8 mouse cellular contexts compared by ENCODE assay signal in genomic region chr3:145408045-145408444, GRCm38 (mm10).
A peak's percentile ranks its signal among the peaks of the same experiment; 100 is the strongest.
DNase-seq lines count a peak whose midpoint lies in the region; ATAC-seq and TF ChIP-seq lines count a peak whose summit lies in the region.

No protein-coding gene starts in this region.

- peak; percentile 31; the same call in 1 of the 2 replicates for TF ChIP-seq CTCF in cerebellum, adult 2 months (IDR thresholded peaks at IDR 0.05; ENCODE audit: borderline replicate concordance, insufficient read depth, low read depth, low read length)
- peak; percentile 40 for TF ChIP-seq CTCF in lung, adult 2 months (IDR thresholded peaks at IDR 0.05; ENCODE audit: insufficient read depth, low read length)

- H3K4me3 ChIP-seq in cerebellum, adult 2 months (replicated peaks; ENCODE audit: insufficient read depth, low read depth, low read length): no peak overlapping the region
- H3K4me3 ChIP-seq in lung, adult 2 months (replicated peaks; ENCODE audit: extremely low read depth, low read depth, low read length): no peak overlapping the region
- no peak overlapping the region for H3K4me3 ChIP-seq in embryonic facial prominence, embryonic 15.5 days (replicated peaks)

- no peaks in the 10 kb centered on the region for H3K36me3 ChIP-seq in embryonic facial prominence, embryonic 15.5 days
- no peaks in the 10 kb centered on the region for H3K36me3 ChIP-seq in splenic B cell, adult 2 months (ENCODE audit: control insufficient read depth, insufficient read depth, low read length, poor library complexity, severe bottlenecking)

- no peak for ATAC-seq in cerebellum, adult (ENCODE audit: insufficient number of reproducible peaks, low FRiP score, low TSS enrichment)
- no peak for ATAC-seq in embryonic facial prominence, embryonic 15.5 days (ENCODE audit: insufficient number of reproducible peaks, low FRiP score, low TSS enrichment, low read depth)
- no peak for ATAC-seq in monocyte, adult 5-6 weeks (replicated peaks; ENCODE audit: insufficient number of reproducible peaks, low FRiP score, low TSS enrichment, poor library complexity, severe bottlenecking)

- H3K4me2 ChIP-seq in embryonic facial prominence, embryonic 15.5 days (replicated peaks): no peak overlapping the region

- 69% methylated on average over 3 of the region's 3 CpGs for WGBS in cerebellum, adult 2 months
- WGBS in lung, adult 2 months: 58% methylated on average over 3 of the region's 3 CpGs
- WGBS in embryonic facial prominence, embryonic 15.5 days: 59% methylated on average over 3 of the region's 3 CpGs

- H3K4me1 ChIP-seq in cerebellum, adult 2 months (ENCODE audit: control insufficient read depth, insufficient read depth, low read length): no peaks in the 10 kb centered on the region
- H3K4me1 ChIP-seq in lung, adult 2 months (ENCODE audit: control insufficient read depth, insufficient read depth, low read length): no peaks in the 10 kb centered on the region
- H3K4me1 ChIP-seq in embryonic facial prominence, embryonic 15.5 days: no peaks in the 10 kb centered on the region

- H3K27ac ChIP-seq in cerebellum, adult 2 months (ENCODE audit: insufficient read depth, low read length): no peak overlapping the region
- H3K27ac ChIP-seq in embryonic facial prominence, embryonic 15.5 days (replicated peaks): 0 out of 2 replicates have a peak overlapping the region, but pooled peaks have one; percentile 3

- no peak for TF ChIP-seq POLR2A in cerebellum, adult 2 months (IDR thresholded peaks at IDR 0.05; ENCODE audit: borderline replicate concordance, insufficient read depth, low read length)
- TF ChIP-seq POLR2A in lung, adult 2 months (IDR thresholded peaks at IDR 0.05; ENCODE audit: borderline replicate concordance, extremely low read depth, low read depth, low read length): no peak

- no peaks in the 10 kb centered on the region for H3K9me3 ChIP-seq in embryonic facial prominence, embryonic 15.5 days (replicated peaks)

- intact Hi-C loops in heart, postnatal 25 days (cut with DNase I): loop anchor here (5.0 kb wide), 1 partner anchor 494 kb away; no protein-coding TSS in a partner anchor

- H3K9ac ChIP-seq in embryonic facial prominence, embryonic 15.5 days: no peak overlapping the region

- no peaks in the 10 kb centered on the region for H3K27me3 ChIP-seq in cerebellum, adult 2 months (ENCODE audit: control insufficient read depth, insufficient read depth, low read length)
- no peaks in the 10 kb centered on the region for H3K27me3 ChIP-seq in embryonic facial prominence, embryonic 15.5 days
- H3K27me3 ChIP-seq in splenic B cell, adult 2 months (ENCODE audit: control insufficient read depth, insufficient read depth, low read length, poor library complexity, severe bottlenecking): no peaks in the 10 kb centered on the region

- DNase-seq in cerebellum, adult 2 months: no peak
- peak; percentile 3 for DNase-seq in lung, adult 2 months
- no peak for DNase-seq in lung, postnatal 25 days (ENCODE audit: low spot score)
- DNase-seq in splenic B cell, adult 2 months (ENCODE audit: low read depth, low spot score): peak; percentile 2
- no peak for DNase-seq in heart, postnatal 25 days (ENCODE audit: low spot score)

Comparison
In these comparisons a context has a peak if more than half of its experiments do, and no peak if none do; other contexts are left out.
1. DNase-seq: peak in lung, adult 2 months (single experiment) and splenic B cell, adult 2 months (single experiment); none in cerebellum, adult 2 months (0 of 2), lung, postnatal 25 days (single experiment) and heart, postnatal 25 days (single experiment).